Mouse (Mus musculus): Measurements from ENCODE around the gene Tbxa2r.
A peak's percentile ranks its signal among the peaks of the same experiment; 100 is the strongest.

Gene Tbxa2r

DNA sequence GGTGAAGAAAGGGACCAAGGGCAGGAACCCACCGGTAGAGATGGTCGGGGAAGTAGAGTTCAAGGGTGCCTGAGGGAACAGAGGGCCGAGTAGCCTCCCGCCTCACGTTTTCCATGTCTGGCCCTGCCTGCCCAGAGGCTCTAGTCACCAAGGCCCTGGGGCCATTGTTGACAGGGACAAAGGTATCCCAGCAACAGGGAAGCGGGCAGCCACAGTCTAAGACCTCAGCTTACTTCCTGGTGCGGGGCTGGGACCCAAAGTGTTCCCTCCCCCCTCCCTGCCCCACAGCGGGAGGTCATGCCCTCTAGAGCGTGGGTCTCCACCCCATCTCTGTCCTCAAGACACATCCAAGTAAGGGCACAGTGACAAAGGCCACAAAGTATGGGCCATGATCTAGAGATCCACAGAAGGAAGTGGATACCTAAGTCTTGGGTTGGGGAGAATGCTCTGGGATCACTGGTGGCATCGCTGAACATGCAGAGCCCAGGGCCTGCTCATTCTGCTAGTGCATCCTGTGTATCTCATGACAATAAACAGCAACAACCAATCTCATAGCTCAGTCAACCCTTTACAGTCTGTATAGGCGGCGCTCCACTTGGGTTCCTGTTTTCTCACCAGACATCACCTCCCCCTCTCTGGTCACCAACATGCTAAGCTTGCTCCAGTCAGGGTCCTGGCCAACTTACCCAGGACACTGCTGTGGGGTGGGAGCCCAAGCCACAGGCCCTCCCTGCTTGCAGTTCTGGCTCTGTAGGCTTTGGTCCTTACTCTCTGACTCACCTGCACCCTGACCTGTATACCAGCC lies 37.3 kb downstream of the Tbxa2r start, which contains the start of gene 4930404N11Rik:
Gene 4930404N11Rik (minus strand): TSS at position 145 of the 805 bp plus-strand sequence.
- no peak for DNase-seq (ENCODE audit: low spot score in 2 of 2)

DNA sequence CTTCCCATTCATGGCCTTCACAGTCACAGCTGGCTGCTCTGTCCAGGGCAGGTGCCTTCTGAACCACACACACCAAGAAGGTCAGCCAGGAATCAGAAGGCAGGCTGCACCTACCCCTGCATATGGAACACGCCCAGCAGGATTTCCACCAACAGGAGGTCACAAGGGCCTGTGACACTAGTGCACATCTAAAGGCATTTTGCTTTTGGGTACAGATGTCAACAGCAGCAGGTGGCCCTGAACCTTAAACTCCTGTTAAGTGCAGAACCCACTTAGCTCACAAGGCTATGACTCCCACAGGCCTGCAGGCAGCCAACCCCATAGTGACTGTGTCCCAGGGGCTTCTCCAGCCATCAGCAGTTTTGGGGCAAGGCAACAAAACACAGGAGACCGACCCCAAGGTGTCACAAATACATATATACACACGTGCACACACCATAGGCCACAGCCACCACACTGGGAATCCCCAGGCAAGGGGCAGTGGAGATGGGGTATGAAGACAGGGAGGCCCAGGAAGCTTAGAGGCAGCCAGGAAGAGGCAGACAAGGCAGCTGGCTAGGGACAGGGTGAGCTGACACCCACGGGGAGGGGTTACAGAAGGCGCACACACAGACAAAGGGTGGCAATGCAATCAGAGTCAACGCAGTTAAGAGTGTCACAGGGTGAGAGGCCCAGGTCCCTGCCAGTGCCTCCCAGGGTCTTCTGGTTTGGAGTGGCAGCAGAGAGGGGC lies 38.1 kb downstream of the Tbxa2r start:
- DNase-seq (ENCODE audit: low spot score in 2 of 2) = no peak

DNA sequence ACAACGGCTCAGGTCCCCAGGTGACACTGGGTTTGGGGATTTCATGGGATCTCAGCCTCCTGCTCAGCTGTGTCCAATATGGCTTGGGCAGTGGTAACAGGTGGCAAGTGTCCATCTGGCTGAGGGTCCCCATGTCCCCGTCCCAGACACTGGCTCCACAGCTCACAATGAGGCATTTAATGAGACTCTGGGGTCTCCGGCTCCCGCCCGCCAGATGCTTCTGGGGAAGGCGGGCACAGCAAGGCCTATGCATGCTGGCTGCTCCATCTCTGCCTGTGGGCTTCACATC lies 38.6 kb downstream of the Tbxa2r start:
- no peak for DNase-seq (ENCODE audit: low spot score in 2 of 2)

DNA sequence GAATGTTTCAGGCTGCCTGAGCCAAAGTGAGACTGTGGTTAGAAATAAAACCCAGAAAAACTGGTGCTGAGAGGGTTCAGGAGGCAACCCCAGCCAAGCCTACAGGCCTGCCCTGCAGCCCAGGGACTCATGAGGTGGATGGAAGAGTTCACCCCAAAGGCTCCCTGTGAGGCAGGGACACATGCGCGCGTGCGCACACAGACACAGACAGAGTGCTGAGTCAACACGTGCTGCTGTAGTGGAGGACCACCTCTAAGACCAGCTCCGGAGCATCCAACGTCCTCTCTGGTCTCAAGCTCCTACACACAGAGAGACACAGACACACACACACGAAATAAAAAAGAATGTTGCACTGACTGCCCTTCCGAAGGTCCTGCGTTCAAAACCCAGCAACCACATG lies 46.8 kb downstream of the Tbxa2r start:
- no peak for DNase-seq (ENCODE audit: low spot score in 2 of 2)

DNA sequence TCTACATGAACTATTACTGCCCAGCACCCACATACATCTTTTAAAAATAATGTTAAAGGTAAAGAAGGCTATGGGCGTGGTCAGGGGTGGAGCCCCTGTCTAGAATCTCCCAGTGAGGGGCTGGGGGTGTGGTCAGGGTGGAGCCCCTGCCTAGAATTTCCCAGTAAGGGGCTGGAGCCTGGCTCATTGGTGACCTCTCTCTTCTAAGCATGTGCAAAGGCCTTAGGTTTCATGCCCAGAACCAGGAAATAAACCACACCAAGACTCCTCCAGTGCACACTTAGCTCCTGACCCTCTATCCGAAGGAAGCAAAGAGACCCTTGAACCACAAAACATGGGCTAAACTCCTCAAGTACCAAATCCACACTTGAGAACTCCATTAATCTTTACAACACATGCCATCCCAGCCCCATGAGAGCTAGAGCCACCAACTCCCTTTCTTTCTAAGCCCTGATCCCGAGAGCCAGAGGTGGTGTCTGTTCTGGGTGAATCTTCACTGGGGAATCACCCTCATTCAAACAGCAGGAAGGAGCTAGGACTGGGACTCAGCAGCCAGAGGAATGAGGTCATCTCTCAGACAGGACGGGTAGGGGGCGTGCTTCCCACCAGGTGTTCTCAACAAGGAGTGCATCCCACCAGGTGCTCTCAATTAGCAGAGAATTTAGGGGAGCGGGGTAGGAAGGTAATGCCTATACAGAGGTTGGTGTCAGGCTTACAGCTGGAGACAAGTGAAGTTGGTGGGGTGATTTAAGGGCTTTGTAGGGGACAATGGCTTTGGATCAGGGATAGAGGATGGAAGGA lies 48.2 kb downstream of the Tbxa2r start:
- peak; percentile 55 to 76 for DNase-seq (ENCODE audit: low spot score in 2 of 2)

DNA sequence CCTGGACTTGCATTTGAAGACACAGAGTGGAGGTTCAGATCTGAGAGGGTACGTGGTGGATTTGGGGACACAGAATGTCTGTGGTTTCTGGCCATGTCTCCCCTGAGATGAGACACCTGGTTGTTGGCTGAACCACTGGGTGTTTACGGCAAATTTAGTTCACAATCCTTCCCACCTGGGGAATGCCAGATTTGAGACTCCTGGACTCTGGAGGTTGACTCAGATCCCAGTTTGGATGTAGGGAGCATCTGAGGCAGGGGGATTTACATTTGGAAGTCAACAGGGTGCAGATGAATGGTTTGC lies 48.8 kb downstream of the Tbxa2r start:
- DNase-seq (ENCODE audit: low spot score in 2 of 2) = no peak

DNA sequence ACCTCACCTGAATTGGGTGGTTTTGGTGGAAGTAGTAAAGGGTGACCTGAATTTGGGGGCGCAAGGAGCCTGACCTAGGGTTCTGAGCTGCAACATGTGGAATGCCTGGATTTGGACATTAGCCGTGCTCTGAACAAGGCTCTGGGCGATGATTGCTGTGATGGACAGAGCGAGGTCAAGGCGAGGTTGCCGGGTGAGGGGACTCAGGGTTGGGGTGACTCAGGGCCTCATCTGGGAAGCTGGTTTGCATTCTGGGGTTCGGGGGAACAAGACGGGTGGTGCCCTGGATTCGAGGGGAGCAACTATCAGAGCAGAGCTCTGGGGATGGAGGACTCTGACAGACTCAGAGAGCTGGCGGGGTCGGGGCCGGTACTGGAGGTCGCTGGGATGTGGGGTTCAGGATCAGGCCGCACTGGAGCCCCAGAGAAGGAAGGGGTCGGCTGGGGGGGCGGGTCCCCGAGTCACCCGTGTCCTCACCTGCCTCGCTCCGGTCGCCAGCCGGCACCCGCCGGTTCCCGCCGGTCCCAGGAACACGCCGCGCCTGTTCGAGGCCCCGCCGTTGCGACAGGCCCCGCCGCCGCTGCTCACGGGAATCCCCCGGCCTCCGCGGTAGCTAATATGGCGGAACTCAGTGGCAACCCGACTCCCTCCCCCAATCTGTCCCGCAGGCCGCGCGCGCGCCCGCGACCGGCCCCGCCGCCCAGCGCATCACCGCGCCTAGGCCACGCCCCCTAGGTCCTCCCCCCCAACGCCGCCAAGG lies 49.4 kb downstream of the Tbxa2r start, which contains the start of gene Fzr1:
Gene Fzr1 (minus strand): TSS at position 724 of the 760 bp plus-strand sequence.
- no peak for DNase-seq (ENCODE audit: low spot score in 2 of 2)

DNA sequence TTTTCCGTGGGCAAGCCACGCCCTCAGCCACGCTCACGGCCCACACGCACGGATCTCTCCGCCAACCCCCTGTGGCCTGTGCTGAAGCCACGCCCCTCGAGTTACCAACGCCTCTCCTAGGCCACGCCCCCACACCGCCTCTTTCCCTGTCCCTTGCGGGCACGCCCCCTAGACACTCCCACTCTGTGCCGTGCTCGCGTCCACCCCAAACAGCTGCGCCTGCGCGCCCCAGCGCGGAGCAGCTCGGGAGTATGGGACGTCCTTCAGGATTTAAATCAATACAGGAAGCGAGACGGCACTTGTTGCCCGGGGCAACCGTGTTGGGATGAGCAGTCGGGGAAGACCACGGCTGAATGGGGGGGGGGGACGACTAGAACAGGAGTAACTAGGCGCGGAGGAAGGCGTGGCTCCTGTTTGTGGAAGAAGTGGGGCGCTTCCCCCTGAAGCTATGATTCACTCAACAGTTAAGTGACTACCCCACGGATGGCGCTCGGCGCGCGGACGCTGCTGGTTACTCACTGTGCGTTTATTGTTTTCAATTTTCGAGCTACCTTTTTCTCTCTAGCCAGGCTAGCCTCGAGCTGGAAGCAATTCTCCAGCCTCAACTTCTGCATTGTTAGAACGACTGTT lies 50.1 kb downstream of the Tbxa2r start:
- peak; percentile 100 for DNase-seq (ENCODE audit: low spot score in 2 of 2)

DNA sequence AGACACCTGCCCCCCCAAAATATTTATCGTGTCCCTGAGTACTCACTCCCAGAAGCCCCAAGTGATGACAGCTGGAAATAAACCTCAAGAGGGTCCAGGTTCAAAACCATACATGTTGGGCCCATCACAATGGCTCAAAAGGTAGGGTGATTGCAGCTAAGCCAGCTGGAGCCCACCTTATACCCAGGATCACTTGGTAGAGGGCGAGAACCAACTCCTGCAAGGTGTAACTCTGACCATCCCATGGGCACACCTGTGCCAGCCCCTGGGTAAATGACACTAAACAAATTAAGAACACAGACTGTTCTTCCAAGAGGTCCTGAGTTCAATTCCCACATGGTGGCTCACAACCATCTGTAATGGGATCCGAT lies 50.6 kb downstream of the Tbxa2r start:
- DNase-seq (ENCODE audit: low spot score in 2 of 2) = no peak

DNA sequence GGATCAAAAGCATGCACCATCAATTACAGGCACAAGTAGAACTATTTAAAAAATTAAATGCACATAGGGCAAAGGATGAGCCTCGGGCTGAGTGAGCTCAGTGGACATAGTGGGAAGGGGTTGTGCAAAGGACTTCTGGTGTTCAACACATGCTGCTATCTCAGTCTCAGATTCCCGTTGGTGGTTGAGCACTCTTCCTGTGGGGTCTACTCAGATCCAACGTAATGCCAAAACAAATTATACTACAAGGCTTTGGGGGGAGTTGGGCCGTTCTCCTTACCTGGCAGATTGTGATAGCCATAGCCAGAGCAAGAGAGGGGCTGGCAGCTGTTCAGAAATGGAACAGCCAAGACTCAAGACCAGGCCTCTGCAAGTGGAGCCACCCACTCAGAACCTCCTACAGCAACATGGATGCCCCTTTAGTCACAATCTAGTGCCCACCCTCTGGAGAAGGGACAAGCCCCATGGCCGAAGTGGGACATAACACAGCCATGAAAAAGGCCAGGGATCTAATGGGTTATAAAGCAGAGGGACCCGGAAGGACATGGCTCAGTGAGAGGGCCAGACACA lies 51.4 kb downstream of the Tbxa2r start:
- no peak for DNase-seq (ENCODE audit: low spot score in 2 of 2)

DNA sequence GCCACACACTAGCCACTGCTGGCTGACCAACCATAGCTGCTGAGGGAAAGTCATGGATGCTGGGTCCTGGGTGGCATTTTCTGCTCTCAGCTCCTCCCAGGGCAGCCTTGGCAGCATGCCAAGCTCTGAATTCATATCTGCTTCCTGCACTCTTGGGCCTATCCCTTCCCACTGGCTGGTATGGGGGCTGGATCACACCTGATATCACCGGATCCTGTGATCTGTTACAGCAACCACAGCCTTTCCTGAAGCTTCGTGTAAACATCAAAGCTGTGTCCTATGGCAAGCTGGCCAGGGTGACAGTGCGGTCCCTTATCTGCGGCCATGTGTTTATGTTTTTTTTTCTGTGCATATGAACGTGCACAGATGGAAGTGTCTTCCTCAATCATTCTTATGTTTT lies 53.5 kb downstream of the Tbxa2r start:
- peak; percentile 74 to 88 for DNase-seq (ENCODE audit: low spot score in 2 of 2)

DNA sequence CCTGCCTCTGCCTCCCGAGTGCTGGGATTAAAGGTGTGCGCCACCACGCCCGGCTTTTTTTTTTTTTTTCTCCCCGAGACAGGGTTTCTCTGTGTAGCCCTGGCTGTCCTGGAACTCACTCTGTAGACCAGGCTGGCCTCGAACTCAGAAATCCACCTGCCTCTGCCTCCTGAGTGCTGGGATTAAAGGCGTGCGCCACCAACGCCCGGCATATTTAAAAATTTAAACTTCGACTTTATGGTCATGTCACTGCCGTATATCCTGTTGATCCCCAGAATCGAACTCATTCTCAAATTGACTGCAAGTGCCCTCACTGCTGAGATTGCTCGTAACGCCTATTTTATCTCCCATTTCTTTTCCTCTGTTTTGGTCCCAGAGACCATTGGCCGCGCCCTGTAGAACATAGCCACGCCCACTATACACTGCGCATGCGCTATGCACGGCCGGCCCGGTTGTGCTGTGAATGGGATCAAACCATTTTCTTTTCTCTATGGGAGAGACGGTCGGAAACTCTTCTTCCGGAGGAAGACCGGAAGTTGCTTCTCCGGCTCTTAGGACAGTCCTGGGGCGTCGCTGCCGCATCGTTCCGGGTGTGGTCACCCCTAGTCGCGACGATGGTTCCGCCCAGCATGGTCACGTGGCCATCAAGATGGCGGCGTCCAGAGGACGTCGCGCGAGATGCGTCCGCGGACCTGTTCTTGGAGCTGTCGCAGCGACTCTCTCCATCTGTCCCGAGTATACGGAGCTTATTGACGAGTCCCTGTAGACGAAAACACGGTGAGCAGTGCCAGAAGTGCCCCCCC lies 55.5 kb downstream of the Tbxa2r start, which contains the start of the genes Dohh and Gm48551:
Gene Dohh (plus strand): TSS at position 627 of the 803 bp plus-strand sequence.
Gene Gm48551 (plus strand): TSS at position 665 of the 803 bp plus-strand sequence.
- DNase-seq (ENCODE audit: low spot score in 2 of 2) = peak; percentile 97 to 98

DNA sequence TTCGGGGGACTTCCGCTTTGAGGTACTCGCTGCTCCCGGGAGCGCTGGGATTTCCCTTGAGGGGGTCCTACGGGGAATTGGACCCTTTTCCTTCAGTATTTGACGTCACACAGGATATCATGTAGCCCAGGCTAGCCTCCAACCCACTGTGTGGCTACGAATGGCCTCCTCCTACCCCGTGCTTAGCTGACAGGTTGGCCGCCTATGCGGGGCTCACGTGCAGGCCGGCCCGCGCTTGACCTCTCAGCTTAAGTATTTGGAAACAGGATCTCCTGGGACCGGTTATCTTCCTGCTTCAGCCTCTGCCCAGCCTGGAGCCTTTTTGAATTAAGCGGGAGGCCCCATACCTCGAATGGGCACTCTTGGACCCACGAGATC lies 56.1 kb downstream of the Tbxa2r start:
- no peak for DNase-seq (ENCODE audit: low spot score in 2 of 2)

Data from spleen, postnatal 36 days (tissue).